Mouse (Mus musculus): ENCODE measurements around the gene Sox5. TPM values are rescaled to one million over a fixed set of nuclear protein-coding genes. Genes with fewer than 3 reads are reported as not detected.

Gene Sox5
- polyA plus RNA-seq, 1 experiment from 2014 or later, result 34.3 TPM

DNA sequence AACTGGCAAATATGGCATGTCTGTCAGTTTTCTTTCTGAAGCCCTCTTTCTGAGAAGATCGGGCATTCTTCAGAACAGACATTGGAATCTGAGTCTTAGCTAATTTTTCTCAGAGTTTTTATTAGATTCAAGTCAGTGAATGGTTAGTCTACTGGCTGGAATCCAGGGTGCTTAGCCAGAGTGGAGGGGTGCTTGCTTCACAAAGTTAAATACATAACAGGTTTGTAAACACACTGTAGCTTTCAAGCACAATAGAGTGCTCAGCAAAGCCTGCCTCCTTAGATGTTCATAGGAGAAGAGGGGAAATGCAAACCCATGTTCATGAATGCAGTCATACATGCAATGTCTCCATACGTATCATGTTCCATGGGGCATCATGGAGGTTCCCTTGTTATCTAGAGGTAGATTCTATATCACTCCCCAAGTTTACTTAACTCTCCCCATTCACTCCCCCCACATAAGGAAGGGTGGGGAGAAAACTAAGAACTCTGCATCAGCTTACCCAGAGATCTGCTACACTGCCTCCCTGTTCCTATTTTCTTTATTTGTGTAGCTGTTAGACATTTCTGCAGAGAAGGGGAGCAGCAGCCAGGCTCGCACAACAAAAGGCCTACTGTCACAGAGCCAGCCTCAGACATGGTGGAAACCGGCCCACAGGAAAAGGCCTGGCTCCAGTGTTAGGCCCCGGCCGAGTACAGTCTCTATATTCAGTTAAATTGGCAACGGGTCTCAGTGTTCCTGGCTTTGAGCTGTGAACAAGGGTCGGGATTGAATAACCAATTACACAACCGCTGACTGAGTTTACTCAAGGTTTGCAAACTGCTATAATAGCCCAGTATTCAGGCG lies 725.3 kb downstream of the Sox5 start:
- no peak overlapping the region for H3K27ac ChIP-seq (ENCODE audit: low read depth, low read length)
- H3K36me3 ChIP-seq (ENCODE audit: control insufficient read depth, insufficient read depth, low read length), result no peaks in the 10 kb centered on the region
- DNase-seq (ENCODE audit: low spot score) (peak; percentile 42), ATAC-seq (ENCODE audit: insufficient read depth, low FRiP score, low TSS enrichment) (no peak)
- no peaks in the 10 kb centered on the region for H3K4me1 ChIP-seq (ENCODE audit: control insufficient read depth, insufficient read depth, low read length)
- H3K9ac ChIP-seq (ENCODE audit: low read length), result no peak overlapping the region
- H3K27me3 ChIP-seq (ENCODE audit: control insufficient read depth, insufficient read depth, low read length), result no peaks in the 10 kb centered on the region
- no peak overlapping the region for H3K4me2 ChIP-seq (ENCODE audit: low read depth)
- no peak overlapping the region for H3K4me3 ChIP-seq (ENCODE audit: low read depth, low read length)
- 72% methylated on average over 10 of the region's 10 CpGs for WGBS
- H3K9me3 ChIP-seq (ENCODE audit: control insufficient read depth, low read length), result no peaks in the 10 kb centered on the region

DNA sequence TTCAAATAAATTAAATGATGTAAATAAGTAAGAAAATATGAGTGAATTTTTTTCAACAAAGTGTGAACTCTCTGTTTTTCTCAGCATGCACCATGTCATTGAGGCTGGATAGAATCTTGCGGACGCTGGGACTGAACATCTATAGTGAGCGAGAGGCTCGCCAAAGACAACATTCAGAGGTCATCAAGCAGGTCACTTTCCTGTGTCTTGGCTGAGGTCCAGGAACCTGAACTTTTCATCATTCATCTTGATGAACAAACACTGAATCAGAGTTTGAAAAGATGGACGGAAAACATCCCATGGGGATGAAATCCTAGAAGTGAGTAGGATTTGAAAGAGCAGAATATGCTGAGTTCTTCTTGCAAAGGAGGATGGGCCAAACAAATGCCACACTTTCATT lies 729.3 kb downstream of the Sox5 start:
- H3K9ac ChIP-seq (ENCODE audit: low read length), result no peak overlapping the region
- H3K27ac ChIP-seq (ENCODE audit: low read depth, low read length), result no peak overlapping the region
- DNase-seq (ENCODE audit: low spot score), result no peak
- no peak overlapping the region for H3K4me2 ChIP-seq (ENCODE audit: low read depth)
- H3K36me3 ChIP-seq (ENCODE audit: control insufficient read depth, insufficient read depth, low read length), result no peaks in the 10 kb centered on the region
- no peak overlapping the region for H3K4me3 ChIP-seq (ENCODE audit: low read depth, low read length)
- H3K27me3 ChIP-seq (ENCODE audit: control insufficient read depth, insufficient read depth, low read length), result no peaks in the 10 kb centered on the region
- no peak for ATAC-seq (ENCODE audit: insufficient read depth, low FRiP score, low TSS enrichment)
- 68% methylated on average over 5 of the region's 5 CpGs for WGBS
- no peaks in the 10 kb centered on the region for H3K9me3 ChIP-seq (ENCODE audit: control insufficient read depth, low read length)
- no peaks in the 10 kb centered on the region for H3K4me1 ChIP-seq (ENCODE audit: control insufficient read depth, insufficient read depth, low read length)

GRCm38 (mm10) chr6:144051316-144051715 lies 730.5 kb downstream of the Sox5 start:
- Histone ChIP-seq H3K4me3 (ENCODE audit: low read depth, low read length) (no peak overlapping the region), H3K36me3 (ENCODE audit: control insufficient read depth, insufficient read depth, low read length) (no peaks in the 10 kb centered on the region), H3K27ac (ENCODE audit: low read depth, low read length) (no peak overlapping the region), H3K4me1 (ENCODE audit: control insufficient read depth, insufficient read depth, low read length) (no peaks in the 10 kb centered on the region), H3K27me3 (ENCODE audit: control insufficient read depth, insufficient read depth, low read length) (no peaks in the 10 kb centered on the region), H3K9me3 (ENCODE audit: control insufficient read depth, low read length) (no peaks in the 10 kb centered on the region), H3K9ac (ENCODE audit: low read length) (no peak overlapping the region), H3K4me2 (ENCODE audit: low read depth) (no peak overlapping the region)
- DNase-seq (ENCODE audit: low spot score) (no peak), ATAC-seq (ENCODE audit: insufficient read depth, low FRiP score, low TSS enrichment) (no peak)
- WGBS, result 90% methylated on average over 5 of the region's 5 CpGs

DNA sequence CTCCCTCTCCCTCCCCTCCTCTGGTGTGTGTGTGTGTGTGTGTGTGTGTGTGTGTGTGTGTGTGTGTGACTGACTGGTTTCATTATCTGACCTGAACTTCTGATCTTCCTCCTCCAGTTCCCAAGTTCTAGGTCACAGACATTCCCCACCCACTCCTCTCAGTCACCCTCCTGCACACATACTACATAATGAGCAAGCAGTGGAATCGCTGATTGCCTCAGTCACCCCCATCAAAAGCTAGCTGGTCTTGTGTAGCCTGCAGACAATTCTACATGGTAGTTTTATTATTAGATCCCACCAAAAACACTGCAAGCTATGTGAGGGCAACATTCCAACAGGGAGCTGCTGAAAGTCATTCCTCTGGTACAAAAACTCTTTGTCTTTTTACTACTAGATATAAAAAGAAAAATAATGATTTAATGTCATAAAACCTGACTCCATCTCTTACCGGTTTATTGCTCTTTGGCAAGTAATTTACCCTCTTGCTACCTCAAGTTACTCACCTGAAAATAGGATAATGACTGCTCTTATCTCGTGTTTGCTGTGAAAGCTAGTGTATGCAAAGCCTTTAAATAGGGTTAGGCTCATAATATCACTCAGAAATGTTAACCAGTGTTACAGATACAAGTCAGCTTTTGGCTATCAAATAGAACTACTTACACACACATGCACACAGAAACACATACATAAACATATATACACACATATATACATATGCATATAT lies 733.4 kb downstream of the Sox5 start:
- DNase-seq (ENCODE audit: low spot score) (no peak), ATAC-seq (ENCODE audit: insufficient read depth, low FRiP score, low TSS enrichment) (no peak)
- Histone ChIP-seq H3K4me3 (ENCODE audit: low read depth, low read length) (no peak overlapping the region), H3K4me1 (ENCODE audit: control insufficient read depth, insufficient read depth, low read length) (no peaks in the 10 kb centered on the region), H3K36me3 (ENCODE audit: control insufficient read depth, insufficient read depth, low read length) (no peaks in the 10 kb centered on the region), H3K27me3 (ENCODE audit: control insufficient read depth, insufficient read depth, low read length) (no peaks in the 10 kb centered on the region), H3K4me2 (ENCODE audit: low read depth) (no peak overlapping the region), H3K27ac (ENCODE audit: low read depth, low read length) (no peak overlapping the region), H3K9me3 (ENCODE audit: control insufficient read depth, low read length) (no peaks in the 10 kb centered on the region), H3K9ac (ENCODE audit: low read length) (no peak overlapping the region)
- 91% methylated on average over 3 of the region's 3 CpGs for WGBS

- Histone ChIP-seq H3K27ac (ENCODE audit: low read depth, low read length) (no peak overlapping the region), H3K4me2 (ENCODE audit: low read depth) (no peak overlapping the region), H3K36me3 (ENCODE audit: control insufficient read depth, insufficient read depth, low read length) (no peaks in the 10 kb centered on the region), H3K9ac (ENCODE audit: low read length) (no peak overlapping the region), H3K9me3 (ENCODE audit: control insufficient read depth, low read length) (no peaks in the 10 kb centered on the region), H3K27me3 (ENCODE audit: control insufficient read depth, insufficient read depth, low read length) (no peaks in the 10 kb centered on the region), H3K4me3 (ENCODE audit: low read depth, low read length) (no peak overlapping the region), H3K4me1 (ENCODE audit: control insufficient read depth, insufficient read depth, low read length) (peaks cover 3% of the 10 kb centered on the region; the same call in 1 of the 2 replicates)
- DNase-seq (ENCODE audit: low spot score), result no peak
- WGBS, result 69% methylated on average over 9 of the region's 9 CpGs
- no peak for ATAC-seq (ENCODE audit: insufficient read depth, low FRiP score, low TSS enrichment)
Observed at GRCm38 (mm10) chr6:144045503-144045902, 736.3 kb downstream of the Sox5 start.

DNA sequence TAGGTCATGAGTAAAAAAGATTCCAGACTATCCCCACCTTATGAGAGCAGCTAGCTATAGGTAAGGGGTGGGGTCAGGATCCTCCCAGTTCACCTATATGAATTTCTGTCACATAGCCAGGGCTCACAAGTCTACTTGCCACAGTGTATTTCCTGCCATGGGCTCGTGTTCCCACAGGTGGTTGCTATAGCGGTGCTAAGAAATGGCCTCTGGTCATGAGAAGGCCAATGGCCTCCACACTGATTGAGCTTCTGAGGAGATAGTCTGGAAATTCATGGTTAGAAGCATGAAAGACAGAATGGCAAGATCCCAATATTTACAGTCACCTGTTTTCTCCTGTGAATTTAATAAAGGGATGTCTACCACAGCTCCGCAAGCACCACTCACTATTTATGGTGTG lies 737.4 kb downstream of the Sox5 start:
- DNase-seq (ENCODE audit: low spot score), result no peak
- no peak overlapping the region for H3K4me2 ChIP-seq (ENCODE audit: low read depth)
- H3K36me3 ChIP-seq (ENCODE audit: control insufficient read depth, insufficient read depth, low read length), result no peaks in the 10 kb centered on the region
- ATAC-seq (ENCODE audit: insufficient read depth, low FRiP score, low TSS enrichment), result no peak
- H3K9ac ChIP-seq (ENCODE audit: low read length), result no peak overlapping the region
- H3K4me3 ChIP-seq (ENCODE audit: low read depth, low read length), result no peak overlapping the region
- 95% methylated on average over 3 of the region's 3 CpGs for WGBS
- peaks cover 3% of the 10 kb centered on the region; the same call in 1 of the 2 replicates for H3K4me1 ChIP-seq (ENCODE audit: control insufficient read depth, insufficient read depth, low read length)
- no peaks in the 10 kb centered on the region for H3K27me3 ChIP-seq (ENCODE audit: control insufficient read depth, insufficient read depth, low read length)
- no peaks in the 10 kb centered on the region for H3K9me3 ChIP-seq (ENCODE audit: control insufficient read depth, low read length)
- no peak overlapping the region for H3K27ac ChIP-seq (ENCODE audit: low read depth, low read length)

GRCm38 (mm10) chr6:144042936-144043335 lies 738.8 kb downstream of the Sox5 start:
- ATAC-seq (ENCODE audit: insufficient read depth, low FRiP score, low TSS enrichment), result no peak

GRCm38 (mm10) chr6:144041941-144042340 lies 739.8 kb downstream of the Sox5 start:
- 55% methylated on average over 9 of the region's 9 CpGs for WGBS
- Histone ChIP-seq H3K4me3 (ENCODE audit: low read depth, low read length) (no peak overlapping the region), H3K4me1 (ENCODE audit: control insufficient read depth, insufficient read depth, low read length) (peaks cover 3% of the 10 kb centered on the region; the same call in 1 of the 2 replicates), H3K36me3 (ENCODE audit: control insufficient read depth, insufficient read depth, low read length) (no peaks in the 10 kb centered on the region), H3K27ac (ENCODE audit: low read depth, low read length) (no peak overlapping the region), H3K27me3 (ENCODE audit: control insufficient read depth, insufficient read depth, low read length) (no peaks in the 10 kb centered on the region), H3K9me3 (ENCODE audit: control insufficient read depth, low read length) (no peaks in the 10 kb centered on the region), H3K4me2 (ENCODE audit: low read depth) (no peak overlapping the region), H3K9ac (ENCODE audit: low read length) (no peak overlapping the region)
- ATAC-seq (ENCODE audit: insufficient read depth, low FRiP score, low TSS enrichment), result no peak
- DNase-seq (ENCODE audit: low spot score), result no peak

More at GRCm38 (mm10) chr6:144042936-144043335, 738.8 kb downstream of the Sox5 start:
- Histone ChIP-seq H3K4me1 (ENCODE audit: control insufficient read depth, insufficient read depth, low read length) (peaks cover 3% of the 10 kb centered on the region; the same call in 1 of the 2 replicates), H3K9me3 (ENCODE audit: control insufficient read depth, low read length) (no peaks in the 10 kb centered on the region), H3K36me3 (ENCODE audit: control insufficient read depth, insufficient read depth, low read length) (no peaks in the 10 kb centered on the region), H3K4me2 (ENCODE audit: low read depth) (no peak overlapping the region), H3K9ac (ENCODE audit: low read length) (no peak overlapping the region), H3K4me3 (ENCODE audit: low read depth, low read length) (no peak overlapping the region), H3K27me3 (ENCODE audit: control insufficient read depth, insufficient read depth, low read length) (no peaks in the 10 kb centered on the region), H3K27ac (ENCODE audit: low read depth, low read length) (no peak overlapping the region)
- DNase-seq (ENCODE audit: low spot score), result no peak
- 39% methylated on average over 5 of the region's 5 CpGs for WGBS
